Mouse (Mus musculus) mature B cell (primary cell): ENCODE results near the gene Rbpj.

Experiments used
- in situ Hi-C: fragments of 300-500 bp; cut with MboI; formaldehyde crosslinking; loops from 2 replicates; pipeline ENCODE4 v1.14.3; 2019

Rbpj gene

GRCm38 (mm10) chr5:53551394-53551793, 85.4 kb downstream of the Rbpj start:
- in situ Hi-C loops = no loop called here

- in situ Hi-C loops = no loop called here
Measured at GRCm38 (mm10) chr5:53551910-53552309, 86.0 kb downstream of the Rbpj start.

GRCm38 (mm10) chr5:53553281-53553680, 87.3 kb downstream of the Rbpj start:
- in situ Hi-C loops = no loop called here

GRCm38 (mm10) chr5:53554180-53554579, 88.2 kb downstream of the Rbpj start:
- in situ Hi-C loops = no loop called here

GRCm38 (mm10) chr5:53554926-53555325, 89.0 kb downstream of the Rbpj start:
- in situ Hi-C loops = no loop called here

- in situ Hi-C loops = no loop called here
Measured at GRCm38 (mm10) chr5:53555474-53555873, 89.5 kb downstream of the Rbpj start.

GRCm38 (mm10) chr5:53555929-53556328, 90.0 kb downstream of the Rbpj start:
- in situ Hi-C loops = no loop called here

GRCm38 (mm10) chr5:53557544-53558260, 91.8 kb downstream of the Rbpj start:
- in situ Hi-C loops = no loop called here

GRCm38 (mm10) chr5:53561160-53561559, 95.2 kb downstream of the Rbpj start:
- in situ Hi-C loops = no loop called here

GRCm38 (mm10) chr5:53564309-53564708, 98.4 kb downstream of the Rbpj start:
- in situ Hi-C loops = no loop called here

- in situ Hi-C loops = no loop called here
Measured at GRCm38 (mm10) chr5:53565213-53565794, 99.4 kb downstream of the Rbpj start.

GRCm38 (mm10) chr5:53566485-53567083, 100.6 kb downstream of the Rbpj start:
- in situ Hi-C loops = no loop called here

- in situ Hi-C loops = no loop called here
Measured at GRCm38 (mm10) chr5:53572496-53572895, 106.5 kb downstream of the Rbpj start.

GRCm38 (mm10) chr5:53574883-53575442, 109.0 kb downstream of the Rbpj start:
- in situ Hi-C loops = no loop called here

- in situ Hi-C loops = no loop called here
Measured at GRCm38 (mm10) chr5:53577272-53577889, 111.4 kb downstream of the Rbpj start.

GRCm38 (mm10) chr5:53584069-53584767, 118.3 kb downstream of the Rbpj start:
- in situ Hi-C loops = no loop called here

GRCm38 (mm10) chr5:53588421-53589171, 122.6 kb downstream of the Rbpj start:
- in situ Hi-C loops = no loop called here

- in situ Hi-C loops = no loop called here
Measured at GRCm38 (mm10) chr5:53589172-53589960, 123.4 kb downstream of the Rbpj start.

GRCm38 (mm10) chr5:53590179-53590765, 124.3 kb downstream of the Rbpj start:
- in situ Hi-C loops = loop anchor here (10.0 kb wide), 1 partner anchor 235 kb away; no protein-coding TSS in a partner anchor
